Mouse (Mus musculus) hindbrain, embryonic 15.5 days (tissue): ENCODE results near the gene Sbk2. TPM values are rescaled to one million over a fixed set of nuclear protein-coding genes. Genes with fewer than 3 reads are reported as not detected.

Source experiments
- ATAC-seq: fragments of 200-750 bp; cut with Nextera tagmentation; 2 replicates; pipeline ENCODE4 v1.8.0; 2017; ENCODE audit warnings: low read depth, moderate number of reproducible peaks, moderate TSS enrichment; ENCODE audit not compliant: low FRiP score
- H3K27ac ChIP-seq: fragments of 300-500 bp; sonication (generic); replicated peaks from 2 replicates; pipeline ENCODE4 v1.5.1; 2015; ENCODE audit warnings: mild to moderate bottlenecking, inconsistent platforms
- H3K27me3 ChIP-seq: fragments of 300-500 bp; sonication (generic); 2 replicates; pipeline ENCODE4 v1.6.1; 2015; ENCODE audit warnings: control low read depth, inconsistent platforms
- H3K36me3 ChIP-seq: fragments of 300-500 bp; sonication (generic); 2 replicates; pipeline ENCODE4 v1.6.1; 2015; ENCODE audit warnings: control low read depth, inconsistent platforms
- H3K4me1 ChIP-seq: fragments of 300-500 bp; sonication (generic); replicated peaks from 2 replicates; pipeline ENCODE4 v1.6.1; 2015; ENCODE audit warnings: control low read depth, inconsistent platforms
- H3K4me2 ChIP-seq: fragments of 300-500 bp; sonication (generic); 2 replicates; pipeline ENCODE4 v1.6.1; 2015; ENCODE audit warnings: moderate library complexity, mild to moderate bottlenecking, inconsistent platforms
- H3K4me3 ChIP-seq: fragments of 300-500 bp; sonication (generic); 2 replicates; pipeline ENCODE4 v1.5.1; 2015; ENCODE audit warnings: mild to moderate bottlenecking, inconsistent platforms
- H3K9ac ChIP-seq: fragments of 300-500 bp; sonication (generic); 2 replicates; pipeline ENCODE4 v1.6.1; 2015; ENCODE audit warnings: inconsistent platforms
- H3K9me3 ChIP-seq: fragments of 300-500 bp; sonication (generic); 2 replicates; pipeline ENCODE4 v1.6.1; 2016; ENCODE audit warnings: control low read depth, inconsistent platforms
- whole genome bisulfite sequencing: fragments of 180-500 bp; shearing (Covaris S2); methylation state at CpG from one replicate; pipeline ENCODE4 v1.1.7; 2015; 5-methylcytosine and 5-hydroxymethylcytosine counted together
- polyA plus RNA-seq: library from polyadenylated mRNA; unstranded; fragments of >200 nt; fragmentation: Nextera tagmentation; extraction: Ambion mirVana; gene quantifications from 2 replicates; pipeline ENCODE4 v1.2.1, GENCODE M21; 2015

The Sbk2 gene
- polyA plus RNA-seq, 1 experiment from 2014 or later, result 0.12 TPM

DNA sequence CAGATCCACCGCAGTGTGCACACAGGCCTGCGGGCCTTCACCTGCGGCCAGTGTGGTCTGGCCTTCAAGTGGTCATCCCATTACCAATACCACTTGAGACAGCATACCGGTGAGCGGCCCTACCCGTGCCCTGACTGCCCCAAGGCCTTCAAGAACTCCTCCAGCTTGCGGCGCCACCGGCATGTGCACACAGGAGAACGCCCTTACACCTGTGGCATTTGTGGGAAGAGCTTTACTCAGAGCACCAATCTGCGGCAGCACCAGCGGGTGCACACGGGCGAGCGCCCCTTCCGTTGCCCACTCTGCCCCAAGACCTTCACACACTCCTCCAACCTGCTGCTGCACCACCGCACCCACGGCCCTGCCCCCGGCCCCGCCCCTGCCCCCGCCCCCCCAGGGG, 45.1 kb downstream of the Sbk2 start:
- Histone ChIP-seq H3K4me2 (no peak overlapping the region), H3K36me3 (peaks cover 23% of the 10 kb centered on the region; the same call in 1 of the 2 replicates), H3K9me3 (no peaks in the 10 kb centered on the region), H3K4me3 (no peak overlapping the region), H3K4me1 (peaks cover 47% of the 10 kb centered on the region), H3K9ac (no peak overlapping the region), H3K27me3 (no peaks in the 10 kb centered on the region), H3K27ac (no peak overlapping the region)
- no peak for ATAC-seq
- 92% methylated on average over 17 of the region's 21 CpGs for WGBS

DNA sequence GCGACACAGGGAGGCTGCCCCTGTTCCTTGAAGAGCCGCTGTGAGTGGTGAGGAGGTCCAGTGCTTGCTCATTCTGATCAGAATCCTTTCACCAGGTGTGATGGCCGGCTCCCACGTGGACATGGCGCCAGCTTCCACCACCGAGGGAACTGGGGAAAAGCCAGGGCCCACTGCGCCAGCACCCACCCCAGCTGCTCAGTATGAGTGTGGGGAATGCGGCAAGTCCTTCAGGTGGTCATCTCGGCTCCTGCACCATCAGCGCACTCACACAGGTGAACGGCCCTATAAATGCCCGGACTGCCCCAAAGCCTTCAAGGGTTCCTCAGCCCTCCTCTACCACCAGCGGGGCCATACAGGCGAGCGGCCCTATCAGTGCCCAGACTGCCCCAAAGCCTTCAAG, 45.5 kb downstream of the Sbk2 start:
- ATAC-seq, result no peak

DNA sequence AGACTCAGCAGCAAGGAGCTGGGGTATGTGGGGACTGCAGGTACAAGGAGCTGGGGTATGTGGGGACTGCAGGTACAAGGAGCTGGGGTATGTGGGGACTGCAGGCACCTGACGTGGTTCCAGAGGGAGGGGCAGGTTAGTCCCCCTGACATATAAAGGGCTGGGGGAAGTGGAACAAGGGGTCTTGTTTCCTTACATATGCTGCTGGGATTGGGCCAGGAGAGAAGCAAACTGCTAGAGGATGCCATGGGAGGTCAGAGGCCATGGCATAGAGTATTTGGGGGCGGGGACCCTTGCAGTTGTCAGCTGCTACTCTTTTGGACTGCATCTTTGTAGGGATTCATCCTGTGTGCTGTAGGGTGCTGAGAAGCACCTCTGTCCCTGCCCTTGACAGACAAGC, 46.7 kb downstream of the Sbk2 start:
- Histone ChIP-seq H3K27ac (peak overlapping the region; percentile 99; the same call in 1 of the 2 replicates), H3K36me3 (peaks cover 23% of the 10 kb centered on the region; the same call in 1 of the 2 replicates), H3K27me3 (no peaks in the 10 kb centered on the region), H3K4me2 (no peak overlapping the region), H3K9ac (no peak overlapping the region), H3K4me1 (peaks cover 33% of the 10 kb centered on the region), H3K9me3 (no peaks in the 10 kb centered on the region), H3K4me3 (no peak overlapping the region)
- ATAC-seq, result no peak
- WGBS, result 93% methylated on average over 2 of the region's 2 CpGs

More for the DNA sequence above, 45.5 kb downstream of the Sbk2 start:
- H3K9ac ChIP-seq, result no peak overlapping the region
- 95% methylated on average over 15 of the region's 15 CpGs for WGBS
- no peak overlapping the region for H3K4me3 ChIP-seq
- H3K4me2 ChIP-seq, result no peak overlapping the region
- H3K4me1 ChIP-seq, result peaks cover 43% of the 10 kb centered on the region
- H3K36me3 ChIP-seq, result peaks cover 23% of the 10 kb centered on the region; the same call in 1 of the 2 replicates
- no peaks in the 10 kb centered on the region for H3K9me3 ChIP-seq
- H3K27me3 ChIP-seq, result no peaks in the 10 kb centered on the region
- H3K27ac ChIP-seq, result no peak overlapping the region

DNA sequence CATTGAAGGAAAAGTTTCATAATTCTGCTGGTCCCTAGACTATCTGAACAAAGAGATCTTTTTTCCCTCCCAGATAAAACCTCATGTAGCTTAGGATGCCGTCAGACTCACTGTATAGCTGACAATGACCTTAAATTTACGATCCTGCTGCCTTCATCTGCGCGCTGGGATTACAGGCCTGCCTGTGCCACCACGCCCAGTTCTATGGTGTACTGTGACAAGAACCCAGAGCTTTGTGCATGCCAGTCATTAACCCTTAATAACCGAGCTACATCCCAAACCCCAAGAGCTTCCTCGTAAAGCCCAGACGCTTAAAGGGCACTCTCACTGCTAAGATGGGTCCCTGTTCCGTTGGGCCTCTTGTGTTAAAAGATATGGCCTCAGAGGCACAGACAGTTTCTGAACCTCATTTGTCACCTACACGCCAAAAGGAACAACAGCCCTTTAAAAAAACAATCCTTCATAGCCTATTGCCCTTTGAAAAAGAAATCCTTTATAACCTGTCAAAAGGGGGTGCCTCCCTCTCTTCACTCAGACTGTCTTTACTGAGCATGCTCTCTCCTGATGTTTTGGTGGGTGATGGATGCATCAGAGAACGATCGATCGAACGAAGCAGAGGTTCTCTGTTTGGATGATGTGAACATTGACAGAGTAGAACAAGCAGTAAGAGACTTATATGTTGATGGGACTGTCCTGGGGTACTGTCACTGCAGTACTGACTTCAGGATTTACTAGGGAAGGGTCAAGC, 48.4 kb downstream of the Sbk2 start:
- peak overlapping the region; percentile 99 for H3K27ac ChIP-seq

DNA sequence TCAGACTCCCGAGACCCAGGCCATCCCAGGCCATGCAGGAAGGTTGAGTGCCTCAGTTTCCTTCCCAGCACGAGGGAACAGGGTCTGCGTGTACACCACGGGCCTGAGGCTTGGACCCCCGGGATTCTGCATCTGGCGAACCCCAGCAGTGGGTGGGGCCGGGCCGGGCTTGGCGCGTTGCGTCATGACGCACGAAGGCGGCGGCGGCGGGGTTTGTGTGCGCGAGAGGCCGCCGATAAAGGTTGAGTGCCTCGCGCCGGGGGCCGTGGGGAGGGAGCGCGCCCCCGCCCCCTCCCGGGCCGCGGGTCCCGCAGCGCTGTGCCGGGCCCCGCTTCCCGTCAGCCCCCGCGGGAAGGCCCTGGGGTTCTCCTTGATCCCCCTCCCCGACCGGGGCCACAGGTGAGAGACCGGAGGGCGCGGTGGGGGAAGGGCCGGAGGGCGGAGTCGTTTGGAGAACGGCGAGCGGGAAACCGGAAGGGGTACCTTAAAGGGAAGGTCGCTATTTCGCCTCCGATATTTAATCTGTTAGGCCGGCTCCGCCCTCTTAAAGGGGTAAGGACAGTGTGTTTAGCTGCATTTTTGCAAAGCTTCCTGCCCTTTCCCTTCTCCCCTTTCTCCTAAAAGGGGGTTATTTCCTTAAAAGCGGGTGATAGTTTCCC, 49.1 kb downstream of the Sbk2 start, which contains the start of gene Zfp628:
Gene Zfp628, plus strand, starts transcription at position 211 of the 659 bp plus-strand sequence.
- WGBS, result under 1% methylated on average over 49 of the region's 56 CpGs
- Histone ChIP-seq H3K4me1 (peaks cover 17% of the 10 kb centered on the region), H3K9me3 (no peaks in the 10 kb centered on the region), H3K36me3 (peaks cover 16% of the 10 kb centered on the region; the same call in 1 of the 2 replicates), H3K27ac (peak within 1 kb of the TSS; percentile 99), H3K9ac (peak within 1 kb of the TSS; percentile 71), H3K27me3 (no peaks in the 10 kb centered on the region), H3K4me2 (peak within 1 kb of the TSS; percentile 85), H3K4me3 (peak within 1 kb of the TSS; percentile 67)
- peak; percentile 90 for ATAC-seq

More for the DNA sequence above, 48.4 kb downstream of the Sbk2 start:
- peak overlapping the region; percentile 67 for H3K4me3 ChIP-seq
- peak; percentile 24 for ATAC-seq
- H3K9ac ChIP-seq, result peak overlapping the region; percentile 71
- peaks cover 23% of the 10 kb centered on the region; the same call in 1 of the 2 replicates for H3K36me3 ChIP-seq
- peaks cover 18% of the 10 kb centered on the region for H3K4me1 ChIP-seq
- no peaks in the 10 kb centered on the region for H3K27me3 ChIP-seq
- WGBS, result 9% methylated on average over 14 of the region's 14 CpGs
- H3K4me2 ChIP-seq, result peak overlapping the region; percentile 85
- H3K9me3 ChIP-seq, result no peaks in the 10 kb centered on the region

DNA sequence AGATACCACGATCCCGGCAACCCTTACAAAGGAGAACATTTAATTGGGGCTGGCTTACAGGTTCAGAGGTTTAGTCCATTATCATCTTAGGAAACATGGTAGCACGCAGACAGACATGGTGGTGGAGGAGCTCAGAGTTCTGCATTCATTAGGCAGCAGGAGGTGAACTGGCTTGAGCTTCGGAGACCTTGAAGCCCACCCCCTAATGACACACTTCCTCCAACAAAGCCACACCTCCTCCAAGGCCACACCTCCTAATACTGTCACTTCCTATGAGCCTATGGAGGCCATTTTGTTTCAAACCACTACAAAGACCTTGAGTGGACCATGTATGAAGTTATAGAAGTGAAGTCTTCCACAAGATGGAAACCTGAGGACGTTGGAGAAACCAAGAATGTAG, 52.0 kb downstream of the Sbk2 start:
- Histone ChIP-seq H3K36me3 (no peaks in the 10 kb centered on the region), H3K4me3 (peak overlapping the region; percentile 19; the same call in 1 of the 2 replicates), H3K9me3 (no peaks in the 10 kb centered on the region), H3K4me1 (peaks cover 16% of the 10 kb centered on the region), H3K27ac (no peak overlapping the region), H3K4me2 (no peak overlapping the region), H3K27me3 (no peaks in the 10 kb centered on the region), H3K9ac (no peak overlapping the region)
- WGBS, result 49% methylated on average over 5 of the region's 5 CpGs
- ATAC-seq, result no peak

DNA sequence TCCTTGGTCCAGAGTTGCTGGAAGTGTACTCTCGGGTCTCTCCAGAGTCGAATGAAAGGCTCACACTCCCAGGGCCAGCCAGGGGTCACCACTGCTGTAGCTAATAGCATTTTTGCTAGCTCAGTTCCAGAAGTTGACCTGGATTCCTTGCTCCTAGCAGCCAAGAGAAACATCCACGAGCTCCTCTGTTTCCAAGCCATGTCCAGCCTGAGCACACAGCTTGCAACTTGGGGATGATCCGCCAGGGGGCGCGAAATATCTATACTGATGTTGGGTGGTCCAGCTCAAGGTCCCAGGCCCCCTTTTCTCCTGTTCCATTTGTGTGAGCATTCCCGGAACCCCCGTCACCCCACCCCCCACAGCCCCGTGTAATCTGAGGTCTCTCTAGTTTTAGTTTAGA, 52.6 kb downstream of the Sbk2 start:
- H3K27me3 ChIP-seq, result no peaks in the 10 kb centered on the region
- H3K36me3 ChIP-seq, result no peaks in the 10 kb centered on the region
- WGBS, result 38% methylated on average over 9 of the region's 9 CpGs
- 0 out of 2 replicates have a peak overlapping the region, but pooled peaks have one; percentile 19 for H3K4me3 ChIP-seq
- no peak overlapping the region for H3K27ac ChIP-seq
- no peaks in the 10 kb centered on the region for H3K9me3 ChIP-seq
- H3K9ac ChIP-seq, result no peak overlapping the region
- no peak for ATAC-seq
- H3K4me1 ChIP-seq, result peaks cover 9% of the 10 kb centered on the region
- 0 out of 2 replicates have a peak overlapping the region, but pooled peaks have one; percentile 10 for H3K4me2 ChIP-seq

DNA sequence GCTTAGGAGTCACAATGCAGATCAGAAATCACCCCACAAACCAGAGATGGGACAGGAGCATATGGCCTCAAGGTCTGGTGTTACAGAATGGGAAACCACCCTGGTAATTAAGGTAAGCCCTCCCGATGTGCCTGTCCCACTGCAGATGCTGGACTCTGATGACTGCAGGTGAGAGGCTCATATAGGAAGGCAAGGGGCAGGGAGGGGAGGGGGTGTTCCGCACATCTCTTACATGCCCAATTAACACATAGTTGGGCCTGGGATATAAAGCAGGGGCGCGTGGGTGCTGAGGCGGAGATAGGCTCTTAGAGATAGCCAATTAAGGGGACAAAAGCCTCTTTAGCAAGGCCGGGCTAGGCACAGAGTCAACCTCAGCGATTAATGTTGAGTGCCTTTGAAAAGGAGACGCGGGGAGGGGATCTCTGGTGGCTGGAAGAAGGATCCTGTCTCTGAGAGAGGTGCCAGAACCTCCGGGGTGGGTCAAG, 57.7 kb downstream of the Sbk2 start, which contains the start of gene Gm36210:
Gene Gm36210, minus strand, starts transcription at position 51 of the 485 bp plus-strand sequence.
- Histone ChIP-seq H3K36me3 (no peaks in the 10 kb centered on the region), H3K9me3 (no peaks in the 10 kb centered on the region), H3K4me3 (no peak within 1 kb of the TSS), H3K4me2 (no peak within 1 kb of the TSS), H3K27me3 (no peaks in the 10 kb centered on the region), H3K27ac (no peak within 1 kb of the TSS), H3K9ac (no peak within 1 kb of the TSS), H3K4me1 (no peaks in the 10 kb centered on the region)
- no peak for ATAC-seq
- WGBS, result 62% methylated on average over 10 of the region's 10 CpGs

DNA sequence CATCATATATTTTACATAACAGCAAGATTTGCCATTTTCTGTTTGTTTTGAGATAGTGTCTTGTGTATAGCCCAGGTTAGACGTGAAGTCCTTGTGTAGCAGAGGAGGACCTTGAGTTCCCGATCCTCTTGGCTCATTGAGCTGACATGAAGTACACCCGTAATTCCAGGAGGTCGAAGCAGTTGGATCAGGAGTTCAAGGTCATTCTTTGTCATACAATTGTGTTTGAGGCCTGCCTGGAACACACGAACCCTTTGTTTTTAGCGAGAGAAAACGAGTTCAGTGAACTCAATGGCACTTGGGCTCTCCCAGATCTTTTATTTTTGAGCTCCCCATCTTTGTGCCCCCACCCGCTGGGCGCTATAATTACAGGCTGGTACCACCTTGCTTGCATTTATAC, 61.8 kb downstream of the Sbk2 start:
- H3K4me1 ChIP-seq, result peaks cover 19% of the 10 kb centered on the region
- H3K36me3 ChIP-seq, result no peaks in the 10 kb centered on the region
- no peak overlapping the region for H3K4me2 ChIP-seq
- H3K27me3 ChIP-seq, result no peaks in the 10 kb centered on the region
- H3K9me3 ChIP-seq, result no peaks in the 10 kb centered on the region
- WGBS, result 85% methylated on average over 9 of the region's 9 CpGs
- H3K27ac ChIP-seq, result no peak overlapping the region
- H3K4me3 ChIP-seq, result no peak overlapping the region
- H3K9ac ChIP-seq, result no peak overlapping the region
- no peak for ATAC-seq

DNA sequence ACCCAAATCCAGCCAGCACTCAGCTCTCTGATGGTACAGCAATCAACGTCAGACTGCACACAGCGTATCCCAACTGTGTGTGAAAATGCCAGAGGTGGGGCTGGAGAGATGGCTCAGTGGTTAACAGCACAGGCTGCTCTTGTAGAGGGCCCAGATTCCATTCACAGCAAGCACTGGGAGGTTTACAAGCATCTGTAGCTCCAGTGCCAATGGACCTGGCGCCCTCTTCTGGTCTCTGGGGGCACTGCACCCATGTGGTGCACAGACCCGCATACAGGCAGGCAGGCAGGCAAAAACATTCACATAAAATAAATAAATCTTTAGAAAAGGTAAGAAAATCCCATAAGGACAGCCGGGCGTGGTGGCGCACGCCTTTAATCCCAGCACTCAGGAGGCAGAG, 63.0 kb downstream of the Sbk2 start:
- Histone ChIP-seq H3K9ac (no peak overlapping the region), H3K36me3 (no peaks in the 10 kb centered on the region), H3K9me3 (no peaks in the 10 kb centered on the region), H3K27ac (no peak overlapping the region), H3K27me3 (no peaks in the 10 kb centered on the region), H3K4me2 (no peak overlapping the region; the same call in 1 of the 2 replicates), H3K4me3 (no peak overlapping the region), H3K4me1 (peaks cover 19% of the 10 kb centered on the region)
- ATAC-seq, result no peak
- WGBS, result 48% methylated on average over 8 of the region's 8 CpGs

DNA sequence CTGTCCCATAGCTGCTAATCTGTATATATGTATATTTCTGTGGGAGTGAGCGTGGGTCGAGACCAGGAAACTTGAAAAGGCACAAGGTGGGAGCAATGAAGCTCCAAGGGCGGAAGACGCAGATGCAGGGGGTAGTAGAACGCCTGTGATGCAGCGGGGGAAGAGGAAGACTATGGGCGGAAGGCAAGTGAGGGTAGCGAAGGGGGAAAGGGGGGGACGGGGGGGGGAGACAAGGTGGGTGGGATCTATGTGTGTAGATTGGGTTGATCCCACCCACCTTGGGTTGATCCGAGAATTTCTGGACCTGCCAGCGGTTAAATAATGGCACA, 63.7 kb downstream of the Sbk2 start:
- no peak for ATAC-seq
- Histone ChIP-seq H3K4me1 (peaks cover 19% of the 10 kb centered on the region), H3K27ac (peak overlapping the region; percentile 47; the same call in 1 of the 2 replicates), H3K27me3 (no peaks in the 10 kb centered on the region), H3K9ac (peak overlapping the region; percentile 21; the same call in 1 of the 2 replicates), H3K9me3 (no peaks in the 10 kb centered on the region), H3K4me2 (peak overlapping the region; percentile 62), H3K4me3 (peak overlapping the region; percentile 34), H3K36me3 (no peaks in the 10 kb centered on the region)
- 30% methylated on average over 11 of the region's 11 CpGs for WGBS
